ENCODE assay signal across 25 mouse cellular contexts in the genomic region with DNA sequence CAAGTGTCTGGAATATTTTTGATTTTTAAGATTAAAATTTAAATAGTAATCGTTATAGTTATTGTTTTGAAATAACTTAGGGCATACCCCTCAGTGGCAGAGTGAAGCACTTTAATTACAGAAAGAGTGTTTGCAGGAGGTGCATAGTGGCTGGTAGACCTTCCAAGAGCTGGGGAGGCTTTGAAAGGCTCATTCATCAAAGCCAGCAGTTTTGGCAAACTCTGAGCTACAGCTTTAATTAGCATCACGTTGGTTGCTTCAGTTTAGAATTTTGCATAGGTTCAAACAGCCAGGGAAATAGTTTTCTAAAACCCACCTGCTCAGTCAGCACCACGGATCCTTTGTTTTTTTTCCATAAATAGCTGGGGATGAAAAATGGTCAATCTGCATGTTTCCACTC.
DNase-seq lines count a peak whose midpoint lies in the region; ATAC-seq and TF ChIP-seq lines count a peak whose summit lies in the region.
"Had no signal": no experiment of that assay in that cellular context is flagged by ENCODE, and none has a peak within 500 bp of the region (broad histone marks: within the 10 kb centered on the region; RNA-seq: fewer than 3 reads in every experiment).

No protein-coding gene starts in this region.

- H3K36me3 ChIP-seq in forebrain, embryonic 14.5 days (ENCODE audit: control insufficient read depth, insufficient read depth, low read length) = no peaks in the 10 kb centered on the region
- H3K36me3 ChIP-seq in forebrain, embryonic 15.5 days = no peaks in the 10 kb centered on the region
- no peaks in the 10 kb centered on the region for H3K36me3 ChIP-seq in hindbrain, embryonic 16.5 days (ENCODE audit: control insufficient read depth, insufficient read depth, low read length)
- no peaks in the 10 kb centered on the region for H3K36me3 ChIP-seq in hindbrain, embryonic 12.5 days
- H3K36me3 ChIP-seq in midbrain, postnatal 0 days (ENCODE audit: insufficient read depth, low read length) = no peaks in the 10 kb centered on the region
- no peaks in the 10 kb centered on the region for H3K36me3 ChIP-seq in midbrain, embryonic 10.5 days
- H3K36me3 ChIP-seq: embryonic facial prominence, embryonic 10.5 days; embryonic facial prominence, embryonic 12.5 days; G1E had no signal

- no peak for TF ChIP-seq CTCF in midbrain, postnatal 0 days (IDR thresholded peaks at IDR 0.05)

- ATAC-seq in forebrain, embryonic 14.5 days = no peak
- ATAC-seq in forebrain, embryonic 15.5 days (replicated peaks) = no peak
- 0 out of 2 replicates have a peak, but pooled peaks have one; percentile 50 for ATAC-seq in hindbrain, embryonic 16.5 days
- ATAC-seq in hindbrain, embryonic 12.5 days (ENCODE audit: low FRiP score) = no peak
- ATAC-seq in midbrain, postnatal 0 days (ENCODE audit: low FRiP score) = no peak
- ATAC-seq: activated CD4-positive, CD25-positive, alpha-beta regulatory T cell, adult 4 months; CD4-positive, CD25-positive, alpha-beta regulatory T cell, adult 4 months; forebrain, embryonic 13.5 days; forebrain, postnatal 0 days; Patski had no signal

- H3K27ac ChIP-seq in forebrain, embryonic 14.5 days (ENCODE audit: low read depth, low read length) = no peak overlapping the region
- H3K27ac ChIP-seq in forebrain, embryonic 15.5 days (replicated peaks) = no peak overlapping the region
- H3K27ac ChIP-seq in hindbrain, embryonic 16.5 days (ENCODE audit: low read depth, low read length) = no peak overlapping the region
- no peak overlapping the region for H3K27ac ChIP-seq in hindbrain, embryonic 12.5 days
- H3K27ac ChIP-seq in midbrain, postnatal 0 days (ENCODE audit: low read depth, low read length) = no peak overlapping the region
- no peak overlapping the region for H3K27ac ChIP-seq in midbrain, embryonic 10.5 days (replicated peaks)
- H3K27ac ChIP-seq: embryonic facial prominence, embryonic 10.5 days; embryonic facial prominence, embryonic 12.5 days; forebrain, embryonic 13.5 days had no signal

- H3K9me3 ChIP-seq in forebrain, embryonic 14.5 days (replicated peaks; ENCODE audit: control insufficient read depth, low read length) = no peaks in the 10 kb centered on the region
- no peaks in the 10 kb centered on the region for H3K9me3 ChIP-seq in forebrain, embryonic 15.5 days
- H3K9me3 ChIP-seq in hindbrain, embryonic 16.5 days (ENCODE audit: control insufficient read depth, low read length) = no peaks in the 10 kb centered on the region
- H3K9me3 ChIP-seq in hindbrain, embryonic 12.5 days (replicated peaks) = no peaks in the 10 kb centered on the region
- H3K9me3 ChIP-seq in midbrain, postnatal 0 days (ENCODE audit: low read length) = no peaks in the 10 kb centered on the region
- H3K9me3 ChIP-seq in midbrain, embryonic 10.5 days (replicated peaks) = no peaks in the 10 kb centered on the region
- H3K9me3 ChIP-seq: embryonic facial prominence, embryonic 10.5 days; embryonic facial prominence, embryonic 12.5 days; forebrain, embryonic 13.5 days; G1E had no signal

- no peak overlapping the region for H3K9ac ChIP-seq in forebrain, embryonic 14.5 days (ENCODE audit: low read length)
- no peak overlapping the region for H3K9ac ChIP-seq in forebrain, embryonic 15.5 days (replicated peaks)
- H3K9ac ChIP-seq in hindbrain, embryonic 16.5 days (ENCODE audit: low read depth, low read length) = no peak overlapping the region
- H3K9ac ChIP-seq in hindbrain, embryonic 12.5 days = no peak overlapping the region
- H3K9ac ChIP-seq in midbrain, postnatal 0 days (replicated peaks; ENCODE audit: low read length, poor library complexity, severe bottlenecking) = no peak overlapping the region
- H3K9ac ChIP-seq: embryonic facial prominence, embryonic 12.5 days; forebrain, embryonic 13.5 days; forebrain, postnatal 0 days had no signal

- H3K4me2 ChIP-seq in forebrain, embryonic 14.5 days (ENCODE audit: low read length) = no peak overlapping the region
- H3K4me2 ChIP-seq in forebrain, embryonic 15.5 days (replicated peaks) = no peak overlapping the region
- no peak overlapping the region for H3K4me2 ChIP-seq in hindbrain, embryonic 16.5 days (ENCODE audit: low read length)
- H3K4me2 ChIP-seq in hindbrain, embryonic 12.5 days (replicated peaks) = no peak overlapping the region
- H3K4me2 ChIP-seq in midbrain, postnatal 0 days (ENCODE audit: low read depth, low read length, poor library complexity, severe bottlenecking) = no peak overlapping the region
- H3K4me2 ChIP-seq: embryonic facial prominence, embryonic 12.5 days; forebrain, embryonic 13.5 days had no signal

- 31% methylated on average over 3 of the region's 3 CpGs for WGBS in forebrain, embryonic 14.5 days
- 29% methylated on average over 3 of the region's 3 CpGs for WGBS in forebrain, embryonic 15.5 days
- 57% methylated on average over 3 of the region's 3 CpGs for WGBS in hindbrain, embryonic 16.5 days
- 67% methylated on average over 3 of the region's 3 CpGs for WGBS in hindbrain, embryonic 12.5 days
- WGBS in midbrain, postnatal 0 days = 56% methylated on average over 3 of the region's 3 CpGs
- 70% methylated on average over 3 of the region's 3 CpGs for WGBS in midbrain, embryonic 10.5 days

- H3K4me1 ChIP-seq in forebrain, embryonic 14.5 days (ENCODE audit: control insufficient read depth, insufficient read depth, low read length) = peaks cover 3% of the 10 kb centered on the region; the same call in 1 of the 2 replicates
- no peaks in the 10 kb centered on the region for H3K4me1 ChIP-seq in forebrain, embryonic 15.5 days
- no peaks in the 10 kb centered on the region for H3K4me1 ChIP-seq in hindbrain, embryonic 16.5 days (ENCODE audit: control insufficient read depth, insufficient read depth, low read depth, low read length)
- H3K4me1 ChIP-seq in hindbrain, embryonic 12.5 days = no peaks in the 10 kb centered on the region
- H3K4me1 ChIP-seq in midbrain, postnatal 0 days (ENCODE audit: insufficient read depth, low read length) = no peaks in the 10 kb centered on the region
- no peaks in the 10 kb centered on the region for H3K4me1 ChIP-seq in midbrain, embryonic 10.5 days
- H3K4me1 ChIP-seq: embryonic facial prominence, embryonic 10.5 days; embryonic facial prominence, embryonic 12.5 days; forebrain, embryonic 13.5 days had no signal

- H3K4me3 ChIP-seq in forebrain, embryonic 14.5 days (ENCODE audit: low read depth, low read length) = no peak overlapping the region
- H3K4me3 ChIP-seq in forebrain, embryonic 15.5 days = no peak overlapping the region
- no peak overlapping the region for H3K4me3 ChIP-seq in hindbrain, embryonic 16.5 days (ENCODE audit: low read length)
- H3K4me3 ChIP-seq in hindbrain, embryonic 12.5 days = no peak overlapping the region
- no peak overlapping the region for H3K4me3 ChIP-seq in midbrain, postnatal 0 days (ENCODE audit: low read depth, low read length)
- no peak overlapping the region for H3K4me3 ChIP-seq in midbrain, embryonic 10.5 days
- H3K4me3 ChIP-seq: embryonic facial prominence, embryonic 10.5 days; embryonic facial prominence, embryonic 12.5 days; forebrain, embryonic 13.5 days had no signal

- peak; percentile 39 for DNase-seq in forebrain, embryonic 14.5 days (ENCODE audit: low spot score)
- DNase-seq in midbrain, postnatal 0 days (ENCODE audit: low spot score) = peak; percentile 48
- DNase-seq in midbrain, embryonic 10.5 days (ENCODE audit: low spot score) = no peak
- DNase-seq in frontal cortex, postnatal 25 days (ENCODE audit: low spot score in 2 of 2) = no peak
- DNase-seq: adrenal gland, adult 8-10 months; adrenal gland, postnatal 14 days; adrenal gland, postnatal 36 days; B cell, adult 2 months; cerebellum, adult 11-12 months; cerebellum, adult 2 months; cerebellum, adult 9-10 months; cerebellum, postnatal 10 days; cerebellum, postnatal 25 days; forebrain, postnatal 0 days had no signal

- no peaks in the 10 kb centered on the region for H3K27me3 ChIP-seq in forebrain, embryonic 14.5 days (replicated peaks; ENCODE audit: control insufficient read depth, insufficient read depth, low read length)
- H3K27me3 ChIP-seq in forebrain, embryonic 15.5 days = no peaks in the 10 kb centered on the region
- no peaks in the 10 kb centered on the region for H3K27me3 ChIP-seq in hindbrain, embryonic 16.5 days (replicated peaks; ENCODE audit: control insufficient read depth, insufficient read depth, low read length)
- no peaks in the 10 kb centered on the region for H3K27me3 ChIP-seq in hindbrain, embryonic 12.5 days
- H3K27me3 ChIP-seq in midbrain, postnatal 0 days (ENCODE audit: insufficient read depth, low read length) = no peaks in the 10 kb centered on the region
- H3K27me3 ChIP-seq in midbrain, embryonic 10.5 days (ENCODE audit: low read depth, poor library complexity, severe bottlenecking) = no peaks in the 10 kb centered on the region
- H3K27me3 ChIP-seq: CH12.LX; embryonic facial prominence, embryonic 12.5 days; forebrain, embryonic 13.5 days had no signal

Comparison
In these comparisons a context has a peak if more than half of its experiments do, and no peak if none do; other contexts are left out.
1. DNase-seq: peak in forebrain, embryonic 14.5 days (single experiment) and midbrain, postnatal 0 days (single experiment); none in midbrain, embryonic 10.5 days (single experiment) and frontal cortex, postnatal 25 days (0 of 2).